Mouse (Mus musculus) erythroblast, embryonic 14.5 days (primary cell): ENCODE data around the gene Rai14.

ENCODE experiments used
- GATA1 ChIP-seq: IDR thresholded peaks from 2 replicates; pipeline ENCODE4 v1.6.1; 2012; ENCODE audit warnings: low read length, inconsistent platforms, mixed read lengths
- TAL1 ChIP-seq: IDR thresholded peaks from 3 replicates; pipeline ENCODE4 v1.6.1; 2012; ENCODE audit warnings: low read length, inconsistent platforms, mixed read lengths

DNA sequence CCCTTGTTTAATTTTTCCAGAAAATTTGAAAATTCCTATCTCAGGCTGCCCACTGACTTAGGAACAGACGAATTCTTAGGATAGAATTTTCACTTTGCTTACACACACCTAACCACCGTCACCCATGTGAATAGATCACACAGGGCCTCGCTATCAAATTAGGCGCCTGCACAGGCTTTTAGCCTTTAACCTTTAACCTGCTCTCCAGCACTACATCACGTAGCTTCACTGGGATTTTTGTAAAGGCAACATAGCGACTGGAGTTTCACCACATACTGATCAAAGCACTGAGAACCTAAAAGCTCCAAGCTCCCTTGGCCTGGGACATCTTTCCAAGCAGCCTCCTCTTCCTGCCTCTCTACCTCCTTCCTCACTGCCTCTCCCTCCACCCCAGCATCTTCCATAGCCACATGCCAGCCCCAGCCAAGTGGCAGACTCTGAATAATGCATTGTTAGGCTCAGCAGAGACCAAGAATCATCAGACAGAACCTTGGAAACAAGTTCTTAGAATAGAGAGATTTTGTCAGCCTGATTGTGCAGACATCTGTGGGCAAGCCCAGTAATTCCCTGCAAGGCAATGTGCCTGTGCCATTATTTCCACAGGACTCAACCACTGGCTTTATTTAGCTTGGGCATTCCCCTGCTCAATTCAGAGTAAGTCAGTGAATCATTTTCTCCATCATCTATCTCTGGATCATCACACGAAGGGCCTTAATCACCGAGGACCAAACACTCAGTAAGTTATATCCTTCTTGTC, 17.8 kb downstream of the Rai14 start:
- TF ChIP-seq TAL1 (no peak), GATA1 (no peak)
